Mouse (Mus musculus) heart, embryonic 10.5 days (tissue): ENCODE measurements at regions not wholly inside any gene's neighbourhood (a gene's known extent, or its start where the extent isn't known, plus 50 kb on each side); places are given as distances from the start of the nearest gene placed in this dataset.

Experiments
- DNase-seq: peaks from one replicate; pipeline ENCODE4 v3.0.0-alpha.2; 2017; ENCODE audit warnings: low spot score
- H3K27ac ChIP-seq: fragments of 300-500 bp; sonication (generic); 2 replicates; pipeline ENCODE4 v1.5.1; 2016; ENCODE audit warnings: mild to moderate bottlenecking
- H3K27me3 ChIP-seq: fragments of 300-500 bp; sonication (generic); 2 replicates; pipeline ENCODE4 v1.6.1; 2016; ENCODE audit warnings: mild to moderate bottlenecking; ENCODE audit not compliant: poor library complexity, insufficient read depth, severe bottlenecking
- H3K36me3 ChIP-seq: fragments of 300-500 bp; sonication (generic); 2 replicates; pipeline ENCODE4 v1.6.1; 2016; ENCODE audit warnings: mild to moderate bottlenecking, moderate library complexity
- H3K4me1 ChIP-seq: fragments of 300-500 bp; sonication (generic); 2 replicates; pipeline ENCODE4 v1.6.1; 2016; ENCODE audit warnings: mild to moderate bottlenecking
- H3K4me3 ChIP-seq: fragments of 300-500 bp; sonication (generic); 2 replicates; pipeline ENCODE4 v1.5.1; 2016; ENCODE audit warnings: mild to moderate bottlenecking, moderate library complexity
- H3K9me3 ChIP-seq: fragments of 300-500 bp; sonication (generic); 2 replicates; pipeline ENCODE4 v1.6.1; 2016; ENCODE audit warnings: mild to moderate bottlenecking, moderate library complexity
- WGBS: fragments of 180-500 bp; shearing (Covaris S2); methylation state at CpG from one replicate; pipeline ENCODE4 v1.1.7; 2016; 5-methylcytosine and 5-hydroxymethylcytosine counted together

- no peaks in the 10 kb centered on the region for H3K9me3 ChIP-seq
- DNase-seq: no peak
- H3K27ac ChIP-seq: no peak overlapping the region
- peaks cover 6% of the 10 kb centered on the region for H3K4me1 ChIP-seq
- H3K27me3 ChIP-seq: no peaks in the 10 kb centered on the region
- WGBS: 68% methylated on average over 6 of the region's 6 CpGs
- H3K36me3 ChIP-seq: no peaks in the 10 kb centered on the region
- H3K4me3 ChIP-seq: no peak overlapping the region
These were observed 139.5 kb upstream of the Cops8 start for GRCm38 (mm10) chr1:90463302-90463701.

GRCm38 (mm10) chr1:90467646-90468045, 135.1 kb upstream of the Cops8 start:
- Histone ChIP-seq H3K9me3 (no peaks in the 10 kb centered on the region), H3K27ac (no peak overlapping the region), H3K4me1 (0 out of 2 replicates have a peak, but pooled peaks cover 3% of the 10 kb centered on the region), H3K36me3 (no peaks in the 10 kb centered on the region), H3K27me3 (peaks cover 3% of the 10 kb centered on the region; the same call in 1 of the 2 replicates), H3K4me3 (no peak overlapping the region)
- no peak for DNase-seq
- 79% methylated on average over 9 of the region's 9 CpGs for WGBS

- peaks cover 3% of the 10 kb centered on the region; the same call in 1 of the 2 replicates for H3K27me3 ChIP-seq
- 81% methylated on average over 10 of the region's 10 CpGs for WGBS
- DNase-seq: no peak
- no peak overlapping the region for H3K27ac ChIP-seq
- H3K4me3 ChIP-seq: no peak overlapping the region
- no peaks in the 10 kb centered on the region for H3K9me3 ChIP-seq
- 0 out of 2 replicates have a peak, but pooled peaks cover 3% of the 10 kb centered on the region for H3K4me1 ChIP-seq
- no peaks in the 10 kb centered on the region for H3K36me3 ChIP-seq
These were observed 131.8 kb upstream of the Cops8 start for GRCm38 (mm10) chr1:90470996-90471395.

GRCm38 (mm10) chr1:90471806-90472205, 131.0 kb upstream of the Cops8 start:
- Histone ChIP-seq H3K4me3 (no peak overlapping the region), H3K4me1 (peaks cover 8% of the 10 kb centered on the region), H3K9me3 (no peaks in the 10 kb centered on the region), H3K36me3 (no peaks in the 10 kb centered on the region), H3K27ac (no peak overlapping the region), H3K27me3 (peaks cover 3% of the 10 kb centered on the region; the same call in 1 of the 2 replicates)
- DNase-seq: no peak
- 89% methylated on average over 13 of the region's 13 CpGs for WGBS

- DNase-seq: no peak
- Histone ChIP-seq H3K27ac (no peak overlapping the region; the same call in 1 of the 2 replicates), H3K4me3 (no peak overlapping the region), H3K36me3 (no peaks in the 10 kb centered on the region), H3K27me3 (peaks cover 3% of the 10 kb centered on the region; the same call in 1 of the 2 replicates), H3K4me1 (peaks cover 7% of the 10 kb centered on the region), H3K9me3 (no peaks in the 10 kb centered on the region)
- WGBS: 77% methylated on average over 10 of the region's 10 CpGs
These were observed 127.5 kb upstream of the Cops8 start for GRCm38 (mm10) chr1:90475060-90475813.

GRCm38 (mm10) chr1:90476556-90477243, 126.1 kb upstream of the Cops8 start:
- no peaks in the 10 kb centered on the region for H3K9me3 ChIP-seq
- peaks cover 3% of the 10 kb centered on the region; the same call in 1 of the 2 replicates for H3K27me3 ChIP-seq
- H3K36me3 ChIP-seq: no peaks in the 10 kb centered on the region
- H3K4me1 ChIP-seq: peaks cover 7% of the 10 kb centered on the region
- WGBS: 55% methylated on average over 9 of the region's 9 CpGs
- no peak overlapping the region for H3K4me3 ChIP-seq
- DNase-seq: no peak
- H3K27ac ChIP-seq: no peak overlapping the region

- 92% methylated on average over 2 of the region's 2 CpGs for WGBS
- Histone ChIP-seq H3K4me3 (no peak overlapping the region), H3K4me1 (peaks cover 7% of the 10 kb centered on the region), H3K27me3 (no peaks in the 10 kb centered on the region), H3K27ac (no peak overlapping the region), H3K36me3 (no peaks in the 10 kb centered on the region), H3K9me3 (no peaks in the 10 kb centered on the region)
- no peak for DNase-seq
These were observed 123.9 kb upstream of the Cops8 start for GRCm38 (mm10) chr1:90478839-90479238.

GRCm38 (mm10) chr1:90481247-90481646, 121.5 kb upstream of the Cops8 start:
- Histone ChIP-seq H3K4me1 (peaks cover 7% of the 10 kb centered on the region), H3K9me3 (no peaks in the 10 kb centered on the region), H3K4me3 (no peak overlapping the region), H3K27me3 (0 out of 2 replicates have a peak, but pooled peaks cover 4% of the 10 kb centered on the region), H3K36me3 (no peaks in the 10 kb centered on the region), H3K27ac (no peak overlapping the region)
- no peak for DNase-seq
- WGBS: 86% methylated on average over 5 of the region's 5 CpGs

- Histone ChIP-seq H3K9me3 (no peaks in the 10 kb centered on the region), H3K27me3 (0 out of 2 replicates have a peak, but pooled peaks cover 4% of the 10 kb centered on the region), H3K36me3 (no peaks in the 10 kb centered on the region), H3K27ac (no peak overlapping the region; the same call in 1 of the 2 replicates), H3K4me1 (peaks cover 6% of the 10 kb centered on the region), H3K4me3 (no peak overlapping the region)
- WGBS: 74% methylated on average over 5 of the region's 5 CpGs
- DNase-seq: no peak
These were observed 121.1 kb upstream of the Cops8 start for GRCm38 (mm10) chr1:90481708-90482107.

GRCm38 (mm10) chr1:90486349-90486839, 116.4 kb upstream of the Cops8 start:
- 0 out of 2 replicates have a peak, but pooled peaks cover 3% of the 10 kb centered on the region for H3K4me1 ChIP-seq
- H3K4me3 ChIP-seq: no peak overlapping the region
- H3K36me3 ChIP-seq: no peaks in the 10 kb centered on the region
- no peak for DNase-seq
- WGBS: 80% methylated on average over 11 of the region's 11 CpGs
- H3K27ac ChIP-seq: no peak overlapping the region
- H3K9me3 ChIP-seq: no peaks in the 10 kb centered on the region
- H3K27me3 ChIP-seq: 0 out of 2 replicates have a peak, but pooled peaks cover 4% of the 10 kb centered on the region

GRCm38 (mm10) chr1:90487886-90488285, 114.9 kb upstream of the Cops8 start:
- Histone ChIP-seq H3K27ac (no peak overlapping the region), H3K4me3 (no peak overlapping the region), H3K4me1 (0 out of 2 replicates have a peak, but pooled peaks cover 3% of the 10 kb centered on the region), H3K27me3 (peaks cover 5% of the 10 kb centered on the region; the same call in 1 of the 2 replicates), H3K36me3 (no peaks in the 10 kb centered on the region), H3K9me3 (no peaks in the 10 kb centered on the region)
- 80% methylated on average over 2 of the region's 2 CpGs for WGBS
- DNase-seq: no peak

GRCm38 (mm10) chr1:90488991-90489390, 113.8 kb upstream of the Cops8 start:
- 84% methylated on average over 2 of the region's 2 CpGs for WGBS
- no peaks in the 10 kb centered on the region for H3K36me3 ChIP-seq
- H3K4me1 ChIP-seq: 0 out of 2 replicates have a peak, but pooled peaks cover 3% of the 10 kb centered on the region
- DNase-seq: no peak
- 0 out of 2 replicates have a peak overlapping the region, but pooled peaks have one; percentile 6 for H3K27ac ChIP-seq
- peaks cover 11% of the 10 kb centered on the region; the same call in 1 of the 2 replicates for H3K27me3 ChIP-seq
- no peak overlapping the region for H3K4me3 ChIP-seq
- H3K9me3 ChIP-seq: no peaks in the 10 kb centered on the region

- Histone ChIP-seq H3K9me3 (no peaks in the 10 kb centered on the region), H3K27me3 (peaks cover 11% of the 10 kb centered on the region; the same call in 1 of the 2 replicates), H3K4me3 (no peak overlapping the region), H3K27ac (no peak overlapping the region), H3K36me3 (no peaks in the 10 kb centered on the region), H3K4me1 (0 out of 2 replicates have a peak, but pooled peaks cover 3% of the 10 kb centered on the region)
- DNase-seq: no peak
- WGBS: 57% methylated on average over 10 of the region's 10 CpGs
These were observed 112.4 kb upstream of the Cops8 start for GRCm38 (mm10) chr1:90490335-90490734.
